Mouse (Mus musculus) ES-Bruce4 (cell line): ENCODE measurements at regions not wholly inside any gene's neighbourhood (a gene's known extent, or its start where the extent isn't known, plus 50 kb on each side); places are given as distances from the start of the nearest gene placed in this dataset.
"Not testable (repeated sequence)": the region's sequence is repeated elsewhere in the genome, so short reads cannot be mapped to it uniquely, and the experiment has no call there.

Experiments used
- H3K27ac ChIP-seq: 2 replicates; pipeline ENCODE4 v1.5.1; 2012; ENCODE audit warnings: low read length, inconsistent platforms; ENCODE audit not compliant: insufficient read depth
- H3K27me3 ChIP-seq: 2 replicates; pipeline ENCODE4 v1.6.1; 2012; ENCODE audit warnings: mild to moderate bottlenecking, low read length, inconsistent platforms; ENCODE audit not compliant: control insufficient read depth, poor library complexity, insufficient read depth, severe bottlenecking
- H3K36me3 ChIP-seq: 2 replicates; pipeline ENCODE4 v1.6.1; 2012; ENCODE audit warnings: inconsistent platforms, mild to moderate bottlenecking, low read length, moderate library complexity; ENCODE audit not compliant: control insufficient read depth, poor library complexity, insufficient read depth, severe bottlenecking
- H3K4me1 ChIP-seq: one replicate; pipeline ENCODE4 v1.8.1; 2011; ENCODE audit warnings: low read length; ENCODE audit not compliant: control insufficient read depth, insufficient read depth
- H3K4me3 ChIP-seq: 2 replicates; pipeline ENCODE4 v1.5.1; 2011; ENCODE audit warnings: low read depth, mild to moderate bottlenecking, low read length
- H3K9ac ChIP-seq: 2 replicates; pipeline ENCODE4 v1.6.1; 2012; ENCODE audit warnings: low read depth, mild to moderate bottlenecking, inconsistent platforms; ENCODE audit not compliant: poor library complexity, severe bottlenecking
- H3K9me3 ChIP-seq: replicated peaks from 2 replicates; pipeline ENCODE4 v1.6.1; 2012; ENCODE audit warnings: mild to moderate bottlenecking, low read length, inconsistent platforms; ENCODE audit not compliant: control insufficient read depth, poor library complexity, insufficient read depth, severe bottlenecking
- CTCF ChIP-seq: IDR thresholded peaks from one replicate; pipeline ENCODE4 v1.8.1; 2011; ENCODE audit warnings: low read depth, low read length
- EP300 ChIP-seq: IDR thresholded peaks from 2 replicates; pipeline ENCODE4 v1.6.1; 2011; ENCODE audit warnings: low read depth, low read length; ENCODE audit not compliant: insufficient read depth
- POLR2A ChIP-seq: IDR thresholded peaks from one replicate; pipeline ENCODE4 v1.8.1; 2011; ENCODE audit warnings: low read length; ENCODE audit not compliant: insufficient read depth

GRCm38 (mm10) chr3:21769920-21770547, 306.4 kb upstream of the Tbl1xr1 start:
- no peak for TF ChIP-seq POLR2A

GRCm38 (mm10) chr3:21771752-21772298, 304.6 kb upstream of the Tbl1xr1 start:
- no peaks in the 10 kb centered on the region for H3K27me3 ChIP-seq
- no peak overlapping the region for H3K27ac ChIP-seq
- H3K4me1 ChIP-seq = no peaks in the 10 kb centered on the region
- no peak overlapping the region for H3K9ac ChIP-seq
- H3K4me3 ChIP-seq = no peak overlapping the region
- no peaks in the 10 kb centered on the region for H3K36me3 ChIP-seq
- no peaks in the 10 kb centered on the region for H3K9me3 ChIP-seq
- TF ChIP-seq CTCF (no peak), POLR2A (no peak), EP300 (0 out of 2 replicates have a peak, but pooled peaks have one; percentile 42)

More at GRCm38 (mm10) chr3:21769920-21770547, 306.4 kb upstream of the Tbl1xr1 start:
- no peaks in the 10 kb centered on the region for H3K4me1 ChIP-seq
- no peaks in the 10 kb centered on the region for H3K9me3 ChIP-seq
- no peaks in the 10 kb centered on the region for H3K36me3 ChIP-seq
- H3K27ac ChIP-seq = no peak overlapping the region
- no peak overlapping the region for H3K9ac ChIP-seq
- H3K27me3 ChIP-seq = no peaks in the 10 kb centered on the region
- H3K4me3 ChIP-seq = no peak overlapping the region

GRCm38 (mm10) chr3:21774172-21774842, 302.1 kb upstream of the Tbl1xr1 start:
- no peak for TF ChIP-seq CTCF
- TF ChIP-seq POLR2A = no peak
- TF ChIP-seq EP300 = no peak
- Histone ChIP-seq H3K9me3 (no peaks in the 10 kb centered on the region), H3K9ac (no peak overlapping the region), H3K36me3 (no peaks in the 10 kb centered on the region), H3K27ac (no peak overlapping the region), H3K4me1 (no peaks in the 10 kb centered on the region), H3K4me3 (no peak overlapping the region), H3K27me3 (no peaks in the 10 kb centered on the region)

GRCm38 (mm10) chr3:21778789-21779188, 297.7 kb upstream of the Tbl1xr1 start:
- no peak overlapping the region for H3K27ac ChIP-seq
- no peaks in the 10 kb centered on the region for H3K36me3 ChIP-seq
- H3K9me3 ChIP-seq = no peaks in the 10 kb centered on the region
- TF ChIP-seq CTCF (no peak), EP300 (no peak), POLR2A (no peak)
- H3K27me3 ChIP-seq = no peaks in the 10 kb centered on the region
- H3K9ac ChIP-seq = no peak overlapping the region
- H3K4me1 ChIP-seq = no peaks in the 10 kb centered on the region
- H3K4me3 ChIP-seq = no peak overlapping the region

GRCm38 (mm10) chr3:21791983-21792631, 284.3 kb upstream of the Tbl1xr1 start:
- H3K9ac ChIP-seq = no peak overlapping the region
- H3K27ac ChIP-seq = no peak overlapping the region
- no peaks in the 10 kb centered on the region for H3K4me1 ChIP-seq
- H3K36me3 ChIP-seq = no peaks in the 10 kb centered on the region
- no peaks in the 10 kb centered on the region for H3K27me3 ChIP-seq
- TF ChIP-seq CTCF = no peak
- no peak for TF ChIP-seq POLR2A
- TF ChIP-seq EP300 = no peak
- no peaks in the 10 kb centered on the region for H3K9me3 ChIP-seq
- H3K4me3 ChIP-seq = no peak overlapping the region

- Histone ChIP-seq H3K9ac (no peak overlapping the region), H3K4me3 (no peak overlapping the region), H3K4me1 (no peaks in the 10 kb centered on the region), H3K27me3 (no peaks in the 10 kb centered on the region), H3K27ac (no peak overlapping the region), H3K9me3 (peaks cover 5% of the 10 kb centered on the region), H3K36me3 (no peaks in the 10 kb centered on the region)
- no peak for TF ChIP-seq POLR2A
- TF ChIP-seq EP300 = no peak
- TF ChIP-seq CTCF = no peak
Measured at GRCm38 (mm10) chr3:21798139-21798538, 278.3 kb upstream of the Tbl1xr1 start.

GRCm38 (mm10) chr3:21803886-21804285, 272.6 kb upstream of the Tbl1xr1 start:
- H3K27me3 ChIP-seq, H3K27ac ChIP-seq, H3K9ac ChIP-seq, H3K4me3 ChIP-seq, H3K4me1 ChIP-seq, H3K36me3 ChIP-seq, H3K9me3 ChIP-seq: not testable (repeated sequence)
